ENCODE assay signal across 14 mouse cellular contexts in the genomic region with DNA sequence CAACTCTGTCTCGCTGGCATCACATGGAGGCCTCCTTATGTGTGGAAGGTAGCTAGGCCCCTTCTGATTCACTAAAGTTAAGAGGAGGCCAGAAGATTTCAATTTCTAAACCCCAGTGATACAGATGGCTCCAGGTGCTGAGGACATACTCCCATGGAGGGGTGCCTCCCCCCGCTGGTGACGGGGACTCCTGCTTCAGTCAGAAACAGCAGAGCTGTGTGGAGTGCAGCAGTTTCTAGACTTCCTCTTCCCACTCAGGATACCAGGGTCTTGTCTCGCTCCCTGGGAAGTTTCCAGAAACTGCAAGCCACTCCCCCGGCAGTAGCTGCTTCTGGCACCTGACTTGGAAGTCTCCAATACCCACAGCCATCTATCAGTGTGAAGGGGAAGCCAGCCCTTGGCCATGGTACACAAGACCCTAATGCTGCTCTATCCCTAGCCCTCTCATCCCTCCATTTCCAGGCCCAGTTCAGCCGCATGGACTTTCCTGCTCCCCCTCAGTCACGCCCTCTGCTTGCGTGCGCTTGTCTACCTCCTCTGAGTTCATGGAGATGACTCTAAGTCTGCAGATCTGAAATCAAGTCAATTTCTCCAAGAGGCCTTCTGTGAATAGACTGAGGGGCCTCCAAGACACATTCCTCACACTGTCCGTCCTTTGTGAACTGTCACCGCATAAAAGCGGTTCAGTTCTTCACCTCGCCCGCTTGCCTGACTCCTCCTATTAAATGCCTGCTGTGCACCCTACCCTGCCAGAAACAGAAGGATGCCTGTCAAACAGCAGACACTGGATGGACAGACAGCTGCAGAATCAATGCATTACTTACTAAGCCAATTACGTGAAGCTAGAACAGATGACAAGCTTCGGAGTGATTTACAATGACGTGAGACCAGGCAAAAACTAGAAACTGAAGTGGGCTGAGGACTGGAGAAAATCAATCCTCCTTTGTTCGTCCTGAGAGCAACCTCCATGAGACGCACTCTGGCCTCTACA.
A peak's percentile ranks its signal among the peaks of the same experiment; 100 is the strongest.
DNase-seq lines count a peak whose midpoint lies in the region; ATAC-seq and TF ChIP-seq lines count a peak whose summit lies in the region.
"Had no signal": no experiment of that assay in that cellular context is flagged by ENCODE, and none has a peak within 500 bp of the region (broad histone marks: within the 10 kb centered on the region; RNA-seq: fewer than 3 reads in every experiment).

No protein-coding gene starts in this region.

- peaks cover 22% of the 10 kb centered on the region for H3K4me1 ChIP-seq in forebrain, embryonic 12.5 days
- no peaks in the 10 kb centered on the region for H3K4me1 ChIP-seq in forebrain, embryonic 11.5 days (replicated peaks; ENCODE audit: control insufficient read depth, insufficient read depth, low read length)
- 0 out of 2 replicates have a peak, but pooled peaks cover 6% of the 10 kb centered on the region for H3K4me1 ChIP-seq in kidney, embryonic 16.5 days (ENCODE audit: insufficient read depth, low read length)
- H3K4me1 ChIP-seq in CH12.LX (ENCODE audit: control insufficient read depth in 1 of 2, insufficient read depth in 2 of 2) = peaks cover 23 to 47% of the 10 kb centered on the region in 2 experiments
- H3K4me1 ChIP-seq in forebrain, embryonic 15.5 days = peaks cover 11% of the 10 kb centered on the region
- 0 out of 2 replicates have a peak, but pooled peaks cover 7% of the 10 kb centered on the region for H3K4me1 ChIP-seq in heart, embryonic 11.5 days (ENCODE audit: control insufficient read depth, insufficient read depth, low read length)

- no peak overlapping the region for H3K4me3 ChIP-seq in forebrain, embryonic 12.5 days (replicated peaks)
- H3K4me3 ChIP-seq in forebrain, embryonic 11.5 days (ENCODE audit: low read depth, low read length) = no peak overlapping the region
- no peak overlapping the region for H3K4me3 ChIP-seq in kidney, embryonic 16.5 days (ENCODE audit: low read length)
- H3K4me3 ChIP-seq in CH12.LX (replicated peaks in 1 of 3; ENCODE audit: low read depth in 2 of 3, low read length in 2 of 3, poor library complexity in 1 of 3) = no peak overlapping the region
- no peak overlapping the region for H3K4me3 ChIP-seq in forebrain, embryonic 15.5 days
- H3K4me3 ChIP-seq in heart, embryonic 11.5 days (ENCODE audit: low read depth, low read length) = no peak overlapping the region
- H3K4me3 ChIP-seq: kidney, embryonic 15.5 days; myocyte had no signal

- WGBS in forebrain, embryonic 12.5 days = 58% methylated on average over 19 of the region's 19 CpGs
- 70% methylated on average over 19 of the region's 19 CpGs for WGBS in forebrain, embryonic 11.5 days
- 72% methylated on average over 19 of the region's 19 CpGs for WGBS in kidney, embryonic 16.5 days
- 58% methylated on average over 19 of the region's 19 CpGs for WGBS in forebrain, embryonic 15.5 days
- 79% methylated on average over 19 of the region's 19 CpGs for WGBS in heart, embryonic 11.5 days (ENCODE audit: insufficient replicate concordance)

- TF ChIP-seq EP300 in CH12.LX (IDR thresholded peaks at IDR 0.05; ENCODE audit: low read length) = no peak

- TF ChIP-seq POLR2A in CH12.LX (IDR thresholded peaks at IDR 0.05; ENCODE audit: low read depth, low read length) = no peak

- dilution Hi-C loops in CH12.LX (cut with MboI; ENCODE audit: extremely low pct_ligation_motif_present, extremely low pct_unique_long_range_greater_than_20kb, low sequenced_read_pairs) = no loop called here

- no peaks in the 10 kb centered on the region for H3K9me3 ChIP-seq in forebrain, embryonic 12.5 days
- no peaks in the 10 kb centered on the region for H3K9me3 ChIP-seq in forebrain, embryonic 11.5 days (ENCODE audit: control insufficient read depth, low read length)
- H3K9me3 ChIP-seq in kidney, embryonic 16.5 days (ENCODE audit: low read length) = no peaks in the 10 kb centered on the region
- H3K9me3 ChIP-seq in CH12.LX (replicated peaks; ENCODE audit: low read length) = no peaks in the 10 kb centered on the region
- no peaks in the 10 kb centered on the region for H3K9me3 ChIP-seq in forebrain, embryonic 15.5 days
- H3K9me3 ChIP-seq in heart, embryonic 11.5 days (replicated peaks; ENCODE audit: control insufficient read depth, low read length) = no peaks in the 10 kb centered on the region
- H3K9me3 ChIP-seq: G1E; kidney, embryonic 15.5 days had no signal

- DNase-seq in forebrain, embryonic 11.5 days (ENCODE audit: low spot score) = no peak
- DNase-seq in kidney, postnatal 14 days = no peak
- DNase-seq in CH12.LX (ENCODE audit: extremely low read depth) = no peak
- no peak for DNase-seq in spleen, postnatal 36 days (ENCODE audit: low spot score in 2 of 2)
- DNase-seq: cerebellum, postnatal 14 days; heart, postnatal 10 days; spleen, adult 18-20 months had no signal

- no peaks in the 10 kb centered on the region for H3K27me3 ChIP-seq in forebrain, embryonic 12.5 days
- H3K27me3 ChIP-seq in forebrain, embryonic 11.5 days (ENCODE audit: control insufficient read depth, insufficient read depth, low read length) = no peaks in the 10 kb centered on the region
- H3K27me3 ChIP-seq in kidney, embryonic 16.5 days (ENCODE audit: insufficient read depth, low read length) = no peaks in the 10 kb centered on the region
- H3K27me3 ChIP-seq in CH12.LX (replicated peaks) = no peaks in the 10 kb centered on the region
- H3K27me3 ChIP-seq in forebrain, embryonic 15.5 days = no peaks in the 10 kb centered on the region
- no peaks in the 10 kb centered on the region for H3K27me3 ChIP-seq in heart, embryonic 11.5 days (ENCODE audit: control insufficient read depth, insufficient read depth, low read length)
- H3K27me3 ChIP-seq: kidney, embryonic 15.5 days had no signal

- ATAC-seq in forebrain, embryonic 12.5 days (ENCODE audit: low FRiP score) = peak; percentile 44; the same call in 1 of the 2 replicates
- no peak for ATAC-seq in forebrain, embryonic 11.5 days (replicated peaks; ENCODE audit: low FRiP score)
- peak; percentile 57 for ATAC-seq in kidney, embryonic 16.5 days (ENCODE audit: low FRiP score, low TSS enrichment)
- ATAC-seq in forebrain, embryonic 15.5 days (replicated peaks) = peak; percentile 35; the same call in 1 of the 2 replicates
- ATAC-seq in heart, embryonic 11.5 days (replicated peaks; ENCODE audit: insufficient number of reproducible peaks, low FRiP score, low TSS enrichment) = no peak

- H3K4me2 ChIP-seq in forebrain, embryonic 12.5 days = no peak overlapping the region
- H3K4me2 ChIP-seq in forebrain, embryonic 11.5 days (ENCODE audit: low read depth, low read length, severe bottlenecking) = no peak overlapping the region
- H3K4me2 ChIP-seq in kidney, embryonic 16.5 days (replicated peaks; ENCODE audit: low read depth, low read length) = no peak overlapping the region
- no peak overlapping the region for H3K4me2 ChIP-seq in CH12.LX (ENCODE audit: insufficient read depth, low read depth, poor library complexity, severe bottlenecking)
- H3K4me2 ChIP-seq in forebrain, embryonic 15.5 days (replicated peaks) = no peak overlapping the region
- H3K4me2 ChIP-seq in heart, embryonic 11.5 days = no peak overlapping the region
- H3K4me2 ChIP-seq: kidney, embryonic 15.5 days had no signal

- H3K79me2 ChIP-seq in CH12.LX (replicated peaks; ENCODE audit: control insufficient read depth, extremely low read depth, insufficient read depth, poor library complexity, severe bottlenecking) = peaks cover 6% of the 10 kb centered on the region

- peak in 1 of 2 experiments; percentile 41; a peak in 2 of 4 replicates for TF ChIP-seq CTCF in CH12.LX (conservative IDR thresholded peaks at IDR 0.05 in 1 of 2, IDR thresholded peaks at IDR 0.05 in 1 of 2; ENCODE audit: low read depth in 2 of 2, low read length in 2 of 2)

- TF ChIP-seq RAD21 in CH12.LX (IDR thresholded peaks at IDR 0.05; ENCODE audit: low read depth, low read length) = peak; percentile 51

- H3K36me3 ChIP-seq in forebrain, embryonic 12.5 days (replicated peaks) = no peaks in the 10 kb centered on the region
- H3K36me3 ChIP-seq in forebrain, embryonic 11.5 days (ENCODE audit: control insufficient read depth, insufficient read depth, low read length) = no peaks in the 10 kb centered on the region
- H3K36me3 ChIP-seq in kidney, embryonic 16.5 days (ENCODE audit: insufficient read depth, low read length) = no peaks in the 10 kb centered on the region
- H3K36me3 ChIP-seq in CH12.LX (replicated peaks in 1 of 2; ENCODE audit: control insufficient read depth in 1 of 2, insufficient read depth in 1 of 2, low read length in 1 of 2) = no peaks in the 10 kb centered on the region
- H3K36me3 ChIP-seq in forebrain, embryonic 15.5 days = no peaks in the 10 kb centered on the region
- H3K36me3 ChIP-seq in heart, embryonic 11.5 days (ENCODE audit: control insufficient read depth, insufficient read depth, low read length) = no peaks in the 10 kb centered on the region
- H3K36me3 ChIP-seq: kidney, embryonic 15.5 days had no signal

- no peak overlapping the region for H3K9ac ChIP-seq in forebrain, embryonic 12.5 days
- H3K9ac ChIP-seq in forebrain, embryonic 11.5 days (ENCODE audit: low read length) = no peak overlapping the region
- no peak overlapping the region for H3K9ac ChIP-seq in kidney, embryonic 16.5 days (replicated peaks; ENCODE audit: low read length)
- no peak overlapping the region for H3K9ac ChIP-seq in CH12.LX (ENCODE audit: insufficient read depth, low read depth)
- H3K9ac ChIP-seq in forebrain, embryonic 15.5 days (replicated peaks) = no peak overlapping the region
- no peak overlapping the region for H3K9ac ChIP-seq in heart, embryonic 11.5 days (ENCODE audit: low read depth, low read length)
- H3K9ac ChIP-seq: kidney, embryonic 15.5 days had no signal

- 0 out of 2 replicates have a peak overlapping the region, but pooled peaks have one; percentile 42 for H3K27ac ChIP-seq in forebrain, embryonic 12.5 days
- no peak overlapping the region for H3K27ac ChIP-seq in forebrain, embryonic 11.5 days (ENCODE audit: low read depth, low read length)
- H3K27ac ChIP-seq in kidney, embryonic 16.5 days (ENCODE audit: low read length) = no peak overlapping the region
- no peak overlapping the region for H3K27ac ChIP-seq in CH12.LX (ENCODE audit: insufficient read depth, low read depth)
- H3K27ac ChIP-seq in forebrain, embryonic 15.5 days (replicated peaks) = no peak overlapping the region
- H3K27ac ChIP-seq in heart, embryonic 11.5 days (ENCODE audit: low read depth, low read length) = no peak overlapping the region
- H3K27ac ChIP-seq: kidney, embryonic 15.5 days had no signal

- in situ Hi-C loops in CH12.LX (cut with MboI; ENCODE audit: low pct_ligation_motif_present, low pct_unique_long_range_greater_than_20kb, low sequenced_read_pairs) = no loop called here

TF ChIP-seq in CH12.LX, 34 proteins besides CTCF, POLR2A, EP300 and RAD21:
- TF ChIP-seq UBTF (IDR thresholded peaks at IDR 0.05; ENCODE audit: low read depth, low read length) = no peak
- peak; percentile 35 for TF ChIP-seq SMC3 (IDR thresholded peaks at IDR 0.05; ENCODE audit: low read depth, low read length)

Comparison
In these comparisons a context has a peak if more than half of its experiments do, and no peak if none do; other contexts are left out.
1. ATAC-seq: peak in forebrain, embryonic 12.5 days (single experiment), kidney, embryonic 16.5 days (single experiment) and forebrain, embryonic 15.5 days (single experiment); none in forebrain, embryonic 11.5 days (single experiment) and heart, embryonic 11.5 days (single experiment).